Mouse (Mus musculus): ENCODE measurements around the gene Grip2. TPM values are rescaled to one million over a fixed set of nuclear protein-coding genes. Genes with fewer than 3 reads are reported as not detected.
A peak's percentile ranks its signal among the peaks of the same experiment; 100 is the strongest.

The Grip2 gene
- polyA plus RNA-seq (2012; rRNA removed): 0.46 and 1.4 TPM in 2 replicates

GRCm38 (mm10) chr6:91827016-91827570 is at the start of gene Grip2:
Gene Grip2 (minus strand): TSS chr6:91827250.
- Histone ChIP-seq H3K4me1 (replicated peaks; ENCODE audit: control insufficient read depth, insufficient read depth, low read length) (no peaks in the 10 kb centered on the region), H3K27me3 (ENCODE audit: control insufficient read depth, insufficient read depth, low read length) (no peaks in the 10 kb centered on the region), H3K36me3 (ENCODE audit: control insufficient read depth, insufficient read depth, low read length) (no peaks in the 10 kb centered on the region), H3K27ac (ENCODE audit: control insufficient read depth, insufficient read depth, low read length) (no peak within 1 kb of the TSS), H3K4me3 (ENCODE audit: control insufficient read depth, insufficient read depth, low read length) (no peak within 1 kb of the TSS)
- 46% methylated on average over 9 of the region's 11 CpGs for WGBS
- DNase-seq: no peak
- no peak for TF ChIP-seq CTCF (IDR thresholded peaks at IDR 0.05; ENCODE audit: borderline replicate concordance, control insufficient read depth, extremely low read depth, insufficient read depth, low read length, poor library complexity)
- no peak for TF ChIP-seq POLR2A (IDR thresholded peaks at IDR 0.05; ENCODE audit: control insufficient read depth, extremely low read depth, insufficient read depth, low read length, poor library complexity)

GRCm38 (mm10) chr6:91872781-91873180 is 45.7 kb upstream of the Grip2 start:
- Histone ChIP-seq H3K36me3 (ENCODE audit: control insufficient read depth, insufficient read depth, low read length) (no peaks in the 10 kb centered on the region), H3K4me1 (replicated peaks; ENCODE audit: control insufficient read depth, insufficient read depth, low read length) (no peaks in the 10 kb centered on the region), H3K27me3 (ENCODE audit: control insufficient read depth, insufficient read depth, low read length) (no peaks in the 10 kb centered on the region), H3K27ac (ENCODE audit: control insufficient read depth, insufficient read depth, low read length) (no peak overlapping the region), H3K4me3 (ENCODE audit: control insufficient read depth, insufficient read depth, low read length) (no peak overlapping the region)
- DNase-seq: no peak
- 69% methylated on average over 2 of the region's 2 CpGs for WGBS
- TF ChIP-seq CTCF (IDR thresholded peaks at IDR 0.05; ENCODE audit: borderline replicate concordance, control insufficient read depth, extremely low read depth, insufficient read depth, low read length, poor library complexity) (no peak), POLR2A (IDR thresholded peaks at IDR 0.05; ENCODE audit: control insufficient read depth, extremely low read depth, insufficient read depth, low read length, poor library complexity) (no peak)

- Histone ChIP-seq H3K4me1 (replicated peaks; ENCODE audit: control insufficient read depth, insufficient read depth, low read length) (peaks cover 16% of the 10 kb centered on the region), H3K27me3 (ENCODE audit: control insufficient read depth, insufficient read depth, low read length) (no peaks in the 10 kb centered on the region), H3K27ac (ENCODE audit: control insufficient read depth, insufficient read depth, low read length) (no peak overlapping the region), H3K4me3 (ENCODE audit: control insufficient read depth, insufficient read depth, low read length) (no peak overlapping the region), H3K36me3 (ENCODE audit: control insufficient read depth, insufficient read depth, low read length) (no peaks in the 10 kb centered on the region)
- 95% methylated on average over 5 of the region's 5 CpGs for WGBS
- DNase-seq: no peak
- TF ChIP-seq CTCF (IDR thresholded peaks at IDR 0.05; ENCODE audit: borderline replicate concordance, control insufficient read depth, extremely low read depth, insufficient read depth, low read length, poor library complexity) (no peak), POLR2A (IDR thresholded peaks at IDR 0.05; ENCODE audit: control insufficient read depth, extremely low read depth, insufficient read depth, low read length, poor library complexity) (no peak)
Observed at GRCm38 (mm10) chr6:91868091-91868490, 41.0 kb upstream of the Grip2 start.

GRCm38 (mm10) chr6:91865601-91866000 is 38.6 kb upstream of the Grip2 start:
- no peaks in the 10 kb centered on the region for H3K36me3 ChIP-seq (ENCODE audit: control insufficient read depth, insufficient read depth, low read length)
- peak overlapping the region; percentile 52; the same call in 1 of the 2 replicates for H3K27ac ChIP-seq (ENCODE audit: control insufficient read depth, insufficient read depth, low read length)
- H3K4me1 ChIP-seq (replicated peaks; ENCODE audit: control insufficient read depth, insufficient read depth, low read length): peaks cover 16% of the 10 kb centered on the region
- H3K4me3 ChIP-seq (ENCODE audit: control insufficient read depth, insufficient read depth, low read length): no peak overlapping the region
- 44% methylated on average over 11 of the region's 11 CpGs for WGBS
- H3K27me3 ChIP-seq (ENCODE audit: control insufficient read depth, insufficient read depth, low read length): no peaks in the 10 kb centered on the region
- DNase-seq: peak; percentile 14
- TF ChIP-seq POLR2A (IDR thresholded peaks at IDR 0.05; ENCODE audit: control insufficient read depth, extremely low read depth, insufficient read depth, low read length, poor library complexity) (no peak), CTCF (IDR thresholded peaks at IDR 0.05; ENCODE audit: borderline replicate concordance, control insufficient read depth, extremely low read depth, insufficient read depth, low read length, poor library complexity) (no peak)

- H3K27me3 ChIP-seq (ENCODE audit: control insufficient read depth, insufficient read depth, low read length): no peaks in the 10 kb centered on the region
- no peak overlapping the region for H3K4me3 ChIP-seq (ENCODE audit: control insufficient read depth, insufficient read depth, low read length)
- 22% methylated on average over 5 of the region's 5 CpGs for WGBS
- TF ChIP-seq CTCF (IDR thresholded peaks at IDR 0.05; ENCODE audit: borderline replicate concordance, control insufficient read depth, extremely low read depth, insufficient read depth, low read length, poor library complexity) (no peak), POLR2A (IDR thresholded peaks at IDR 0.05; ENCODE audit: control insufficient read depth, extremely low read depth, insufficient read depth, low read length, poor library complexity) (no peak)
- peaks cover 16% of the 10 kb centered on the region for H3K4me1 ChIP-seq (replicated peaks; ENCODE audit: control insufficient read depth, insufficient read depth, low read length)
- no peaks in the 10 kb centered on the region for H3K36me3 ChIP-seq (ENCODE audit: control insufficient read depth, insufficient read depth, low read length)
- DNase-seq: peak; percentile 31
- peak overlapping the region; percentile 64 for H3K27ac ChIP-seq (ENCODE audit: control insufficient read depth, insufficient read depth, low read length)
Observed at GRCm38 (mm10) chr6:91864595-91864994, 37.5 kb upstream of the Grip2 start.

- TF ChIP-seq CTCF (IDR thresholded peaks at IDR 0.05; ENCODE audit: borderline replicate concordance, control insufficient read depth, extremely low read depth, insufficient read depth, low read length, poor library complexity) (no peak), POLR2A (IDR thresholded peaks at IDR 0.05; ENCODE audit: control insufficient read depth, extremely low read depth, insufficient read depth, low read length, poor library complexity) (no peak)
- Histone ChIP-seq H3K4me3 (ENCODE audit: control insufficient read depth, insufficient read depth, low read length) (no peak overlapping the region), H3K36me3 (ENCODE audit: control insufficient read depth, insufficient read depth, low read length) (no peaks in the 10 kb centered on the region), H3K4me1 (replicated peaks; ENCODE audit: control insufficient read depth, insufficient read depth, low read length) (peaks cover 16% of the 10 kb centered on the region), H3K27ac (ENCODE audit: control insufficient read depth, insufficient read depth, low read length) (no peak overlapping the region), H3K27me3 (ENCODE audit: control insufficient read depth, insufficient read depth, low read length) (no peaks in the 10 kb centered on the region)
- DNase-seq: no peak
Observed at GRCm38 (mm10) chr6:91862848-91863247, 35.8 kb upstream of the Grip2 start.

- no peak for TF ChIP-seq CTCF (IDR thresholded peaks at IDR 0.05; ENCODE audit: borderline replicate concordance, control insufficient read depth, extremely low read depth, insufficient read depth, low read length, poor library complexity)
- no peak for TF ChIP-seq POLR2A (IDR thresholded peaks at IDR 0.05; ENCODE audit: control insufficient read depth, extremely low read depth, insufficient read depth, low read length, poor library complexity)
Observed at GRCm38 (mm10) chr6:91858339-91858738, 31.3 kb upstream of the Grip2 start.

More at GRCm38 (mm10) chr6:91858339-91858738, 31.3 kb upstream of the Grip2 start:
- H3K4me1 ChIP-seq (replicated peaks; ENCODE audit: control insufficient read depth, insufficient read depth, low read length): no peaks in the 10 kb centered on the region
- no peak overlapping the region for H3K27ac ChIP-seq (ENCODE audit: control insufficient read depth, insufficient read depth, low read length)
- no peak for DNase-seq
- 82% methylated on average over 5 of the region's 5 CpGs for WGBS
- H3K4me3 ChIP-seq (ENCODE audit: control insufficient read depth, insufficient read depth, low read length): no peak overlapping the region
- no peaks in the 10 kb centered on the region for H3K36me3 ChIP-seq (ENCODE audit: control insufficient read depth, insufficient read depth, low read length)
- H3K27me3 ChIP-seq (ENCODE audit: control insufficient read depth, insufficient read depth, low read length): no peaks in the 10 kb centered on the region

All from thymus, adult 2 months (tissue).